Mouse (Mus musculus) kidney, adult 2 months (tissue): Measurements from ENCODE around the gene Tap1. TPM values are rescaled to one million over a fixed set of nuclear protein-coding genes. Genes with fewer than 3 reads are reported as not detected.

Source experiments
- DNase-seq: peaks from one replicate; pipeline ENCODE4 v3.0.0; 2021
- H3K27ac ChIP-seq: fragments of 200-500 bp; 2 replicates; pipeline ENCODE4 v1.5.1; 2012; ENCODE audit warnings: low read depth, low read length, control low read depth, inconsistent platforms; ENCODE audit not compliant: insufficient read depth
- H3K27me3 ChIP-seq: fragments of 200-500 bp; replicated peaks from 2 replicates; pipeline ENCODE4 v1.6.1; 2012; ENCODE audit warnings: mild to moderate bottlenecking, moderate library complexity, low read length, inconsistent platforms; ENCODE audit not compliant: control insufficient read depth, insufficient read depth
- H3K36me3 ChIP-seq: fragments of 200-500 bp; 2 replicates; pipeline ENCODE4 v1.6.1; 2012; ENCODE audit warnings: mild to moderate bottlenecking, moderate library complexity, low read length, inconsistent platforms; ENCODE audit not compliant: control insufficient read depth, insufficient read depth
- H3K4me1 ChIP-seq: fragments of 200-500 bp; 2 replicates; pipeline ENCODE4 v1.6.1; 2011; ENCODE audit warnings: low read length; ENCODE audit not compliant: control insufficient read depth, insufficient read depth
- H3K4me3 ChIP-seq: fragments of 200-500 bp; 2 replicates; pipeline ENCODE4 v1.5.1; 2011; ENCODE audit warnings: mild to moderate bottlenecking, low read depth, low read length, control low read depth; ENCODE audit not compliant: insufficient read depth
- CTCF ChIP-seq: fragments of 200-500 bp; conservative IDR thresholded peaks from 2 replicates; pipeline ENCODE4 v1.5.1; 2011; ENCODE audit warnings: low read depth, mild to moderate bottlenecking, control low read depth, low read length, moderate library complexity, mixed read lengths; ENCODE audit not compliant: insufficient read depth, insufficient read length
- POLR2A ChIP-seq: fragments of 200-500 bp; IDR thresholded peaks from one replicate; pipeline ENCODE4 v1.6.1; 2011; ENCODE audit warnings: low read depth, low read length, control low read depth
- WGBS: fragments of 180-500 bp; shearing (Covaris S2); methylation state at CpG from one replicate; pipeline ENCODE4 v1.1.7; 2018; 5-methylcytosine and 5-hydroxymethylcytosine counted together
- polyA plus RNA-seq: library from polyadenylated mRNA; depleted of rRNA; stranded (reverse); fragments of >200 nt; gene quantifications from 2 replicates; pipeline ENCODE4 v1.2.3, GENCODE M21; 2012; rRNA removed

The Tap1 gene
- polyA plus RNA-seq, 1 experiment, result 19.4 TPM

- TF ChIP-seq CTCF (no peak), POLR2A (no peak)
- WGBS, result 74% methylated on average over 5 of the region's 5 CpGs
- Histone ChIP-seq H3K4me3 (no peak overlapping the region), H3K4me1 (no peaks in the 10 kb centered on the region), H3K36me3 (no peaks in the 10 kb centered on the region), H3K27me3 (no peaks in the 10 kb centered on the region), H3K27ac (no peak overlapping the region)
- DNase-seq, result no peak
Observed at GRCm38 (mm10) chr17:34236691-34237090, 49.3 kb downstream of the Tap1 start.

GRCm38 (mm10) chr17:34237741-34238140, 50.4 kb downstream of the Tap1 start:
- WGBS, result 68% methylated on average over 3 of the region's 3 CpGs
- no peaks in the 10 kb centered on the region for H3K27me3 ChIP-seq
- TF ChIP-seq POLR2A, result no peak
- TF ChIP-seq CTCF, result no peak
- H3K4me1 ChIP-seq, result no peaks in the 10 kb centered on the region
- no peak overlapping the region for H3K27ac ChIP-seq
- DNase-seq, result no peak
- no peak overlapping the region for H3K4me3 ChIP-seq
- H3K36me3 ChIP-seq, result no peaks in the 10 kb centered on the region

GRCm38 (mm10) chr17:34238706-34239105, 51.4 kb downstream of the Tap1 start, which contains the start of gene H2-Ob:
Gene H2-Ob (plus strand): TSS chr17:34238903.
- H3K36me3 ChIP-seq, result no peaks in the 10 kb centered on the region
- no peaks in the 10 kb centered on the region for H3K4me1 ChIP-seq
- peak; percentile 75 for DNase-seq
- H3K27ac ChIP-seq, result peak within 1 kb of the TSS; percentile 93
- 56% methylated on average over 3 of the region's 3 CpGs for WGBS
- TF ChIP-seq CTCF (no peak), POLR2A (no peak)
- no peaks in the 10 kb centered on the region for H3K27me3 ChIP-seq
- no peak within 1 kb of the TSS for H3K4me3 ChIP-seq

- Histone ChIP-seq H3K27ac (peak overlapping the region; percentile 93), H3K27me3 (no peaks in the 10 kb centered on the region), H3K36me3 (no peaks in the 10 kb centered on the region), H3K4me1 (no peaks in the 10 kb centered on the region), H3K4me3 (no peak overlapping the region)
- DNase-seq, result peak; percentile 60
- TF ChIP-seq POLR2A (no peak), CTCF (no peak)
- WGBS, result 17% methylated on average over 10 of the region's 10 CpGs
Observed at GRCm38 (mm10) chr17:34239601-34240041, 52.3 kb downstream of the Tap1 start.

GRCm38 (mm10) chr17:34240366-34240765, 53.0 kb downstream of the Tap1 start:
- no peaks in the 10 kb centered on the region for H3K27me3 ChIP-seq
- no peak for DNase-seq
- H3K36me3 ChIP-seq, result no peaks in the 10 kb centered on the region
- TF ChIP-seq CTCF (no peak), POLR2A (no peak)
- H3K4me1 ChIP-seq, result no peaks in the 10 kb centered on the region
- no peak overlapping the region for H3K4me3 ChIP-seq
- H3K27ac ChIP-seq, result peak overlapping the region; percentile 66; the same call in 1 of the 2 replicates
- WGBS, result 55% methylated on average over 3 of the region's 3 CpGs

- DNase-seq, result no peak
- H3K4me1 ChIP-seq, result no peaks in the 10 kb centered on the region
- H3K36me3 ChIP-seq, result no peaks in the 10 kb centered on the region
- no peak overlapping the region for H3K4me3 ChIP-seq
- H3K27ac ChIP-seq, result no peak overlapping the region
- no peak for TF ChIP-seq CTCF
- TF ChIP-seq POLR2A, result no peak
- no peaks in the 10 kb centered on the region for H3K27me3 ChIP-seq
- 74% methylated on average over 6 of the region's 6 CpGs for WGBS
Observed at GRCm38 (mm10) chr17:34240916-34241315, 53.6 kb downstream of the Tap1 start.

GRCm38 (mm10) chr17:34244656-34245055, 57.3 kb downstream of the Tap1 start:
- H3K36me3 ChIP-seq, result no peaks in the 10 kb centered on the region
- H3K27ac ChIP-seq, result no peak overlapping the region
- no peaks in the 10 kb centered on the region for H3K4me1 ChIP-seq
- TF ChIP-seq POLR2A (no peak), CTCF (no peak)
- WGBS, result 74% methylated on average over 4 of the region's 4 CpGs
- no peak overlapping the region for H3K4me3 ChIP-seq
- DNase-seq, result no peak
- peaks cover 1% of the 10 kb centered on the region; the same call in 1 of the 2 replicates for H3K27me3 ChIP-seq

Other genes with a start within 250 kb of the Tap1 start
- 27.4 and 41.1 TPM in 2 replicates for gene Pfdn6, start 247.2 kb upstream of the Tap1 start, polyA plus RNA-seq
- gene Wdr46, start 246.9 kb upstream of the Tap1 start, polyA plus RNA-seq, result 15.3 and 16.0 TPM in 2 replicates
- 6.7 and 7.8 TPM in 2 replicates for gene B3galt4, start 236.1 kb upstream of the Tap1 start, polyA plus RNA-seq
- 54.2 and 60.5 TPM in 2 replicates for gene Vps52, start 231.7 kb upstream of the Tap1 start, polyA plus RNA-seq
- gene Rps18, start 231.6 kb upstream of the Tap1 start, polyA plus RNA-seq, result 342 and 406 TPM in 2 replicates
- gene H2-K1, start 187.2 kb upstream of the Tap1 start, polyA plus RNA-seq, result 1,162 and 1,255 TPM in 2 replicates
- gene Ring1, start 162.9 kb upstream of the Tap1 start, polyA plus RNA-seq, result 30.4 and 36.3 TPM in 2 replicates
- gene H2-Ke6, start 159.5 kb upstream of the Tap1 start, polyA plus RNA-seq, result 165 and 208 TPM in 2 replicates
- gene Slc39a7, start 155.9 kb upstream of the Tap1 start, polyA plus RNA-seq, result 90.4 and 106 TPM in 2 replicates
- 49.3 and 59.2 TPM in 2 replicates for gene Rxrb, start 155.7 kb upstream of the Tap1 start, polyA plus RNA-seq
- 0.35 and 0.39 TPM in 2 replicates for gene Col11a2, start 148.1 kb upstream of the Tap1 start, polyA plus RNA-seq
- gene H2-Oa, start 95.2 kb upstream of the Tap1 start, polyA plus RNA-seq, result 3.1 and 8.5 TPM in 2 replicates
- 30.1 and 37.1 TPM in 2 replicates for gene H2-DMa, start 68.0 kb upstream of the Tap1 start, polyA plus RNA-seq
- gene Brd2, start 64.9 kb upstream of the Tap1 start, polyA plus RNA-seq, result 110 and 117 TPM in 2 replicates
- gene H2-DMb2, start 44.2 kb upstream of the Tap1 start, polyA plus RNA-seq, result 3.2 and 15.6 TPM in 2 replicates
- 72.3 and 80.5 TPM in 2 replicates for gene H2-DMb1, start 34.5 kb upstream of the Tap1 start, polyA plus RNA-seq
- 21.5 and 32.3 TPM in 2 replicates for gene Psmb9, start 211 bp downstream of the Tap1 start, polyA plus RNA-seq
- 34.2 and 58.1 TPM in 2 replicates for gene Psmb8, start 10.2 kb downstream of the Tap1 start, polyA plus RNA-seq
- 25.0 and 29.2 TPM in 2 replicates for gene Tap2, start 16.0 kb downstream of the Tap1 start, polyA plus RNA-seq
- gene H2-Ob, start 51.4 kb downstream of the Tap1 start, polyA plus RNA-seq, result 2.3 and 15.1 TPM in 2 replicates
- 419 and 490 TPM in 2 replicates for gene H2-Ab1, start 70.1 kb downstream of the Tap1 start, polyA plus RNA-seq
- gene H2-Aa, start 100.3 kb downstream of the Tap1 start, polyA plus RNA-seq, result 192 and 298 TPM in 2 replicates
- 128 and 174 TPM in 2 replicates for gene H2-Eb1, start 118.3 kb downstream of the Tap1 start, polyA plus RNA-seq
- gene H2-Eb2, start 138.1 kb downstream of the Tap1 start, polyA plus RNA-seq, result 0.04 and 0.78 TPM in 2 replicates
- 0.03 and 0.11 TPM in 2 replicates for gene Btnl2, start 167.3 kb downstream of the Tap1 start, polyA plus RNA-seq
- gene Btnl1, start 189.6 kb downstream of the Tap1 start, polyA plus RNA-seq, result not detected in 2 replicates
- gene BC051142, start 211.3 kb downstream of the Tap1 start, polyA plus RNA-seq, result 0.22 and 1.3 TPM in 2 replicates